Mouse (Mus musculus): ENCODE measurements around the gene Shank2. TPM values are rescaled to one million over a fixed set of nuclear protein-coding genes. Genes with fewer than 3 reads are reported as not detected.

Gene Shank2
- total RNA-seq, 1 experiment from 2014 or later: not detected

GRCm38 (mm10) chr7:144390676-144391075, 388.9 kb downstream of the Shank2 start:
- no peak for ATAC-seq (replicated peaks in 1 of 2; ENCODE audit: insufficient read depth in 1 of 2, low FRiP score in 2 of 2, low TSS enrichment in 1 of 2, low read depth in 1 of 2, poor library complexity in 2 of 2, severe bottlenecking in 2 of 2)

- ATAC-seq (replicated peaks in 1 of 2; ENCODE audit: insufficient read depth in 1 of 2, low FRiP score in 2 of 2, low TSS enrichment in 1 of 2, low read depth in 1 of 2, poor library complexity in 2 of 2, severe bottlenecking in 2 of 2): no peak
These were observed 390.0 kb downstream of the Shank2 start for GRCm38 (mm10) chr7:144391727-144392126.

GRCm38 (mm10) chr7:144402492-144402891, 400.8 kb downstream of the Shank2 start:
- ATAC-seq (replicated peaks in 1 of 2; ENCODE audit: insufficient read depth in 1 of 2, low FRiP score in 2 of 2, low TSS enrichment in 1 of 2, low read depth in 1 of 2, poor library complexity in 2 of 2, severe bottlenecking in 2 of 2): no peak

GRCm38 (mm10) chr7:144407675-144408074, 405.9 kb downstream of the Shank2 start:
- no peak for ATAC-seq (replicated peaks in 1 of 2; ENCODE audit: insufficient read depth in 1 of 2, low FRiP score in 2 of 2, low TSS enrichment in 1 of 2, low read depth in 1 of 2, poor library complexity in 2 of 2, severe bottlenecking in 2 of 2)

GRCm38 (mm10) chr7:144408464-144409000, 406.8 kb downstream of the Shank2 start:
- no peak for ATAC-seq (replicated peaks in 1 of 2; ENCODE audit: insufficient read depth in 1 of 2, low FRiP score in 2 of 2, low TSS enrichment in 1 of 2, low read depth in 1 of 2, poor library complexity in 2 of 2, severe bottlenecking in 2 of 2)

- no peak for ATAC-seq (replicated peaks in 1 of 2; ENCODE audit: insufficient read depth in 1 of 2, low FRiP score in 2 of 2, low TSS enrichment in 1 of 2, low read depth in 1 of 2, poor library complexity in 2 of 2, severe bottlenecking in 2 of 2)
These were observed 408.0 kb downstream of the Shank2 start for GRCm38 (mm10) chr7:144409682-144410081.

- ATAC-seq (replicated peaks in 1 of 2; ENCODE audit: insufficient read depth in 1 of 2, low FRiP score in 2 of 2, low TSS enrichment in 1 of 2, low read depth in 1 of 2, poor library complexity in 2 of 2, severe bottlenecking in 2 of 2): no peak
These were observed 410.5 kb downstream of the Shank2 start for GRCm38 (mm10) chr7:144411967-144412906.

- no peak for ATAC-seq (replicated peaks in 1 of 2; ENCODE audit: insufficient read depth in 1 of 2, low FRiP score in 2 of 2, low TSS enrichment in 1 of 2, low read depth in 1 of 2, poor library complexity in 2 of 2, severe bottlenecking in 2 of 2)
These were observed 412.9 kb downstream of the Shank2 start for GRCm38 (mm10) chr7:144414632-144415031.

GRCm38 (mm10) chr7:144415795-144416194, 414.1 kb downstream of the Shank2 start:
- 0 out of 4 replicates have a peak, but pooled peaks of 1 of the 2 experiments have one; percentile 40 for ATAC-seq (replicated peaks in 1 of 2; ENCODE audit: insufficient read depth in 1 of 2, low FRiP score in 2 of 2, low TSS enrichment in 1 of 2, low read depth in 1 of 2, poor library complexity in 2 of 2, severe bottlenecking in 2 of 2)

- ATAC-seq (replicated peaks in 1 of 2; ENCODE audit: insufficient read depth in 1 of 2, low FRiP score in 2 of 2, low TSS enrichment in 1 of 2, low read depth in 1 of 2, poor library complexity in 2 of 2, severe bottlenecking in 2 of 2): no peak
These were observed 415.5 kb downstream of the Shank2 start for GRCm38 (mm10) chr7:144417234-144417633.

- ATAC-seq (replicated peaks in 1 of 2; ENCODE audit: insufficient read depth in 1 of 2, low FRiP score in 2 of 2, low TSS enrichment in 1 of 2, low read depth in 1 of 2, poor library complexity in 2 of 2, severe bottlenecking in 2 of 2): no peak
These were observed 416.1 kb downstream of the Shank2 start for GRCm38 (mm10) chr7:144417644-144418343.

GRCm38 (mm10) chr7:144420552-144420951, 418.8 kb downstream of the Shank2 start:
- 0 out of 4 replicates have a peak, but pooled peaks of 1 of the 2 experiments have one; percentile 23 for ATAC-seq (replicated peaks in 1 of 2; ENCODE audit: insufficient read depth in 1 of 2, low FRiP score in 2 of 2, low TSS enrichment in 1 of 2, low read depth in 1 of 2, poor library complexity in 2 of 2, severe bottlenecking in 2 of 2)

GRCm38 (mm10) chr7:144421478-144421877, 419.8 kb downstream of the Shank2 start:
- no peak for ATAC-seq (replicated peaks in 1 of 2; ENCODE audit: insufficient read depth in 1 of 2, low FRiP score in 2 of 2, low TSS enrichment in 1 of 2, low read depth in 1 of 2, poor library complexity in 2 of 2, severe bottlenecking in 2 of 2)

GRCm38 (mm10) chr7:144425953-144426352, 424.2 kb downstream of the Shank2 start:
- ATAC-seq (replicated peaks in 1 of 2; ENCODE audit: insufficient read depth in 1 of 2, low FRiP score in 2 of 2, low TSS enrichment in 1 of 2, low read depth in 1 of 2, poor library complexity in 2 of 2, severe bottlenecking in 2 of 2): peak; percentile 26 to 55; a peak in 2 of 4 replicates

GRCm38 (mm10) chr7:144426594-144426993, 424.9 kb downstream of the Shank2 start:
- ATAC-seq (replicated peaks in 1 of 2; ENCODE audit: insufficient read depth in 1 of 2, low FRiP score in 2 of 2, low TSS enrichment in 1 of 2, low read depth in 1 of 2, poor library complexity in 2 of 2, severe bottlenecking in 2 of 2): no peak

- ATAC-seq (replicated peaks in 1 of 2; ENCODE audit: insufficient read depth in 1 of 2, low FRiP score in 2 of 2, low TSS enrichment in 1 of 2, low read depth in 1 of 2, poor library complexity in 2 of 2, severe bottlenecking in 2 of 2): no peak; a peak in 1 of 4 replicates
These were observed 425.7 kb downstream of the Shank2 start for GRCm38 (mm10) chr7:144427460-144427859.

GRCm38 (mm10) chr7:144432920-144433319, 431.2 kb downstream of the Shank2 start:
- ATAC-seq (replicated peaks in 1 of 2; ENCODE audit: insufficient read depth in 1 of 2, low FRiP score in 2 of 2, low TSS enrichment in 1 of 2, low read depth in 1 of 2, poor library complexity in 2 of 2, severe bottlenecking in 2 of 2): no peak

GRCm38 (mm10) chr7:144438811-144439210, 437.1 kb downstream of the Shank2 start:
- no peak for ATAC-seq (replicated peaks in 1 of 2; ENCODE audit: insufficient read depth in 1 of 2, low FRiP score in 2 of 2, low TSS enrichment in 1 of 2, low read depth in 1 of 2, poor library complexity in 2 of 2, severe bottlenecking in 2 of 2)

All from hematopoietic stem cell, adult 5-6 weeks (primary cell).